Mouse (Mus musculus) adrenal gland, adult 8-10 months (tissue): Measurements from ENCODE around the gene 4931406C07Rik. TPM values are rescaled to one million over a fixed set of nuclear protein-coding genes. Genes with fewer than 3 reads are reported as not detected.
"Not testable (repeated sequence)": the region's sequence is repeated elsewhere in the genome, so short reads cannot be mapped to it uniquely, and the experiment has no call there.

Source experiments
- DNase-seq: peaks from one replicate; pipeline ENCODE4 v3.0.0; 2022
- total RNA-seq, 4 experiments: library from RNA; stranded (reverse); gene quantifications; 2 replicates each; pipeline ENCODE4 v1.2.4; 2022

4931406C07Rik gene
- total RNA-seq = 100 to 1,000 TPM; 101 to 139 (median 122) TPM

GRCm38 (mm10) chr9:15306398-15307119 is at the start of gene 4931406C07Rik:
4931406C07Rik (minus strand) TSS chr9:15306448.
- no peak for DNase-seq

GRCm38 (mm10) chr9:15349925-15350324 is 43.7 kb upstream of the 4931406C07Rik start:
- DNase-seq = no peak

DNA sequence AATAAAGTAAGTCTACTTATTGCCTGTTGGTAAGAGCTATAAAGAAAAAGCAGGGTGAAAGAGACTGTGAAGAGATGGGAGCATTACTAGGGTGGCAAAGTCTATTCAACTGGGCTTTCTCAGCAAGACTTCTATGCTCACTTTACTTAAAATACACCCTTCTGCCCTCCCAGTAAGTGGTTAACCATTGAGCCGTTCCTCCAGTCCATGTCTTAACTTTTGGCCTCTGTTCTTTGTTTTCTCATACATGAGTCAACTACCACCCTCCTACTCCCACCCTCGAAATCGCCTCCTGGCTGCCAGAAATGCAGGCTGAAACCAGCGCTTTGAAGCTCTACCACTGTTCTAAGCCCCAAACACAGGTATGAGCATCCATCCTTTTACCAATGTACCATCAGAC is 31.5 kb upstream of the 4931406C07Rik start:
- no peak for DNase-seq

GRCm38 (mm10) chr9:15318170-15318742 is 12.0 kb upstream of the 4931406C07Rik start:
- no peak for DNase-seq

DNA sequence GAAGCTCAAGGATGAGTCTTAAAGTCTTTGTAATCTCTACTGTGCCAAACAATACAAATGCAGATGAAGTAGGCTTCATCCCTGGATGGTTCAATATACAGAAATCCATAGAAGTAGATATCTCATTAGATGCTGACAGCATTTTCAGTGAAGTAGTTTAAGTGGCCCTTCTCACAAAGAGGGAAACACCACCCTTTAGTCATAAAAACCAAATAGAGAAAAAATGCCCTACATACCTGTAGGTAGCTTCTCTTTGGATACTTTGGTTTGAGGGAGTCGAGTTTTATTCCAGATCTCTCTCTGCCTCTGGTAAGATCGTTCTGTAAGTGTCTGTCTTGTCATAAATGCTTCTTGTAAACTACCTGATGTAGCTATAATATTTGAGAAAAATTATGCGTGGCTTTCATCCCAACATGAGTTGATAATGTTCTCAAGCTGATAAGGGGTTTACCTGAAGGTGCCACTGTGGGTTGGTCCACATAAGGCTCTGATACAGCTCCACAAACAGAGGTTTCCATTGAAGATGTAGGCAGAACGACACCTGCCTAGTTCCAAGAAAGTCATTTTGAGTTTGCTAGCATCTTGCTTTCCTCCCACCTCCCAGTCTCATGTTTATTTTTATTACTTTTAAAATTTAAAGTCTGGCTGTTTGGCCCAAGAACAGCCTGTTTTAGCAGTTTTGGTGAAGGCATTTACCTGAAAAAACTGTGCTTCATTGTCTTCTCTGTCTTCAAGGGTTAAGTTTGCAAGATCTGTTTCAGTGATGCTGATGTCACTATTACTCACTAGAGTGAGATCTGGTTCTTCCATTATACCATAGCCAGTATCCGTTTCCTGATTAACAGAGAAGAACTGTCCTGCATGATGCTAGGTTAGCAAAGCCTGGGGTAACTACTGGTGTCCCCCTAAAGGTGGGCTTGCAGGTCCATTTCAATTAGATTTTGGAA is 11.2 kb upstream of the 4931406C07Rik start:
- DNase-seq = no peak

DNA sequence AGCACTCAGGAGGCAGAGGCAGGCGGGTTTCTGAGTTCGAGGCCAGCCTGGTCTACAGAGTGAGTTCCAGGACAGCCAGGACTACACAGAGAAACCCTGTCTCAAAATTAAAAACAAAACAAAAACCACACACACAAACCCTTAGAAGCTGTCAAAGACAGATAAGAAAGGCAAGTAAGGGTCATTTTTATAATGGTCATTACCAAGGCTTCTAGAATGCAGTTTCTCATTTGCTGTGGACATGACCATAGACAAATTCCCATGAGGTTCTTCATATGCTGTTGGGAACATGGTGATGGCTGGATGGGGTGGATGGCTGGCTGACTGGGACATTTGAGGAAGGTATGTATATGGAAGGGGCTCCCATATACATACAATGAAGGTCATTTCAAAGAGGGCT is 10.0 kb upstream of the 4931406C07Rik start:
- not testable (repeated sequence) for DNase-seq

DNA sequence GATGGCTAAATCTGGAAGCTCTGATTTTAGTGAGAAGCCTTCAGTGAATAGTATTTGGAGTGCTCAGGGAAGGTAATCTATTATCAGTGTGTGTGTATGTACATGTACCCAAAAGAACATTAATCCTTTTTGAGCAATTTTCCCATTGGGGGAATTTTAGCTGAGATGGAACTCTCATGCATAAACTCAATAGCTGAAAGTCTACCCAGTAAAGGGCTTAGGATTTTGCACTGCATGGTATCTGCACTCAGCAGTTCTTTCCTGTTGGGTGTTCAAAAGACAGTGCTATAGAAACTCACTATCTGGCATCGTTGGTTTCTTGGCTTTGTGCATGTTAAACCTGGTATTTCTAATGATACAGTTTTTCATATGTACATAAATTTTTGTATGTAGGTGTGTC is 8.4 kb upstream of the 4931406C07Rik start:
- no peak for DNase-seq

DNA sequence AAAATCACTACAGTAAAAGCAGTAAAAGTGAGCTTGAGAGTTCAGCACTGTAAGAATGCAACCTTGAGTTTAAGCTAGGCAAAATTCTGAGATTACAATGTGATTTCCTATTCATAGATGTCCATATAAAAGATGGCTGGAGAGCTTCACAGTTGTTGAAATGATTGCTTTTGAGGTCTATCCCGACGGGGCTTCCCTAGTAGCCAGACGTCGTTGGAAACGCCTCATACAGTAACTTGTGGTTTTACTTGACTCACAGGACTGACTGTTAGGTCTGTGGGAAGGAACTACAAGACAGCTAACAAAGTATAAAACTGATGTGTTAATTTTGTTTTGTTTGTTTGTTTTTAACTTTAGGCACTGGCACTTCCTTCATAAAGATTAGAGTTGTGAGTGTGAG is 7.4 kb upstream of the 4931406C07Rik start:
- no peak for DNase-seq

GRCm38 (mm10) chr9:15312054-15312735 is 5.9 kb upstream of the 4931406C07Rik start:
- no peak for DNase-seq

DNA sequence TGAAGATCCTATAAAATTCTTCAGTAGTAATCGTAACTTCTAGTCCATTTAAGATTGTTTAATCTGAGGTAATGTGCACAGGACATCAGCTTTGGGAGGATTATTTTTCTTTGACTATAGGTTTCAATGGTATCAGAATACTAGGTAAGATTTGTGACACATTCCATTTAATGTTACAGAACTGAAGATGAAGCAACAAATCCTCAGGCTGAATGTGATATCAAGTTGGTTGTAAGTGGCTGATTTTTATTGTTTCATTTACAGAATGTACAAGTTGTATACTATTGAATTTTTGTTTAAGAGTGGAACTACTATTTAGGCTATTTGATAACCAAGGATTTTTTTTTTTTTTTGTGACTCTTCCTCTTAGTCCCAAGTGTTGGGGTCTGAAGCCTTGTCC is 3.9 kb upstream of the 4931406C07Rik start:
- DNase-seq = no peak

DNA sequence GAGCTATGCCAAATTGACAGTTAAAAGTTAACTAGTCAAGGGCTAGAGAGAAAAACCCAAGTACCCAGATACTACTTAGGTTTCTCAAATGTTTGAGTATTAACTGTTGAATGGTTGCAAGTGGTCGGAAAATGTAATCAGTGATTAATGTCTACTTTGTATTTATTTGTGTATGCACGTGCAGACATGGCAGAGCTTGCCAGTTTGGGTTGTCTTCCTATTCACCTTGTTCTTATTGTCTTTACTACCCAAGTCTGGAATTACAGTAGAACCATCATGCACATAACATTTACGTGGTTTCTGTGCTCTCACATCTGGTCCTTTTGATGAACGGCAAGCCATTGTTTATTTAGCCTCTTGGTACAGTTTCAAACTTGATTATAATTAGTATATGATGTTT is 3.2 kb upstream of the 4931406C07Rik start:
- DNase-seq = no peak

DNA sequence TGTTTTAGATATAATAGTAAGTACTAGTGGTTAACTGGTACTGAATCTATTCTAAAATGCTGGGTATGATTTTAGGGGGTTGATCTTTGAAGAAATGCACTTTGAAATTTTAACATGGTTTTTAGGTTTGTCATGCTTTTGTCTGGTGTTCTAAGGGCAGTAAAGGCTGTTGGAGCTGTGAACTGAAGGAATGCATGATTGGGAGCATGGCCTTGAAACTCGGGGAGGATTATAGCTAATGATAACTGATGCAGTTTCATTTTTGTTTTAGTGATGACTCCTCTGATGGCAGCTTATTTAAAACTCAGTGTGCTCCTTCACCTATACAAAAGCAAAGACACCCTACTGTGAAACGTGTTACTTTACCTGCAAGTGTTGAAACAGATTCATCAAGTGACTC is 2.0 kb upstream of the 4931406C07Rik start:
- DNase-seq = no peak

GRCm38 (mm10) chr9:15307257-15307656 is 1.0 kb upstream of the 4931406C07Rik start:
- no peak for DNase-seq

GRCm38 (mm10) chr9:15305503-15306397 is 498 bp downstream of the 4931406C07Rik start, which contains the start of gene Taf1d:
Taf1d (plus strand) TSS chr9:15306214.
- DNase-seq = peak; percentile 95

- DNase-seq = peak; percentile 29
Measured at GRCm38 (mm10) chr9:15302881-15303280, 3.4 kb downstream of the 4931406C07Rik start.

DNA sequence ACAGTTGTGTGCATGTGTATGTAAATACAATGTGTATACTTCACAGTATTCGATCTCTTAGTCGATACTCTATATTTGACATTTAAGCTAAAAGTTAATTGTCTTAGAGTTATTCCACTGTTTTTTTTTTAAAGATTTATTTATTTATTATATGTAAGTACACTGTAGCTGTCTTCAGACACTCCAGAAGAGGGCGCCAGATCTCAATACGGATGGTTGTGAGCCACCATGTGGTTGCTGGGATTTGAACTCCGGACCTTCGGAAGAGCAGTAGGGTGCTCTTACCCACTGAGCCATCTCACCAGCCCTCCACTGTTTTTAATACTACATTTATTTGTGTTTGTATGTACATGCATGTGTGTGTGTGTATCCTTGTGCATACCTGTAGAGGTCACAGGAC is 4.2 kb downstream of the 4931406C07Rik start:
- not testable (repeated sequence) for DNase-seq

- DNase-seq = peak; percentile 80
Measured at GRCm38 (mm10) chr9:15301399-15301798, 4.8 kb downstream of the 4931406C07Rik start.

DNA sequence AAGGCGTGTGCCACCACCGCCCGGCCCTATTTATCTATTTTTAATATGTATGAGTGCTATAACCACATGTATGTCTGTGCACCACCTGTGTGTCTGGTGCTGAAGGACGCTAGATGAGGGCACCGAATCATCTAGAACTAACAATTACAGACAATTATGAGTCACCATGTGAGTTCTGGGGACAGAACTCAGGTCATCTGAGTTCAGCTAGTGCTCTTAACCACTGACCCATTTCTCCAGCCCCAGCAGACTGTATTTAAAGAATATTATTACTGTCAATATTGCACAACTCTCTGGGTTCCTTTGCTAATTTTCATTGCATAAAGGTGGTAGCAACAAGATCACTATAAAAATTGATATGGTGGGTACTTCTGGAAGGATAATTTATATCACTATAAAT is 6.2 kb downstream of the 4931406C07Rik start:
- DNase-seq = no peak

DNA sequence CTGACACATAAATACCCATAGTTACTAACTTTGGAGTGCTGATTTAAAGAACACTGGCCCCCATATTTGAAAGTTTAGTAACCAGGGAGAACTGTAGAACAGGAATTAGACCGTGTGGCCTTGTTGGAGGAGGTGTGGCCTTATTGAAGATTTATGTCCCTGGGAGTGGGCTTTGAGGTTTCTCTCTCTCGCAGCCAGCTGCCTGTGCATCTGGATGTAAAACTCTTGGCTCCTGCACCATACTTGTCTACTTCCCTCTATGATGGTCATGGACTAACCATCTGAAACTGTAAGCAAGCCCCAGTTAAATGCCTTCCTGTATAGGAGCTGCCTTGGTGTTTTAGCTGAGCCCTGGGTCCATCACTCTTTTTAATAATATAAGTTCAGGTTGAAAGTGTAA is 7.8 kb downstream of the 4931406C07Rik start:
- DNase-seq = no peak

GRCm38 (mm10) chr9:15297112-15297511 is 9.1 kb downstream of the 4931406C07Rik start:
- no peak for DNase-seq

DNA sequence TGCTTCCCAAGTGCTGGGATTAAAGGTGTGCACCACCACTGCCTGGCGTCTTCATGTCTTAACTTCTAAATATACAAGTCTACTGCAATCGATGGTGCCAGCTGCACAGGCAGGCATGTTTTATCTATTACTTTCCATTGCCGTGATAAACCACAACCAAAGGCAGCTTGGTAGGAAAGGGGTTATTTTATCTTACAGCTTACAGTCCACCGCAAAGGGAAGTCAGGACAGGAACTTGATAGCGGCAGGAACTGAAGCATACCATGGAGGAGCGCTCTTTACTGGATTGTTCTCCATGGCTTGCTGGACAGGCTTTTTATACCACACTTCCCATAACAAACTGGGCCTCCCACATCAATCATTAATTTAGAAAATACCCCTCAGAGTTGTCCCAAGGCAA is 17.0 kb downstream of the 4931406C07Rik start:
- DNase-seq = no peak
